Mouse (Mus musculus) urinary bladder, postnatal 10 days (tissue): Measurements from ENCODE around the gene Tuba3a.
"Not testable (repeated sequence)": the region's sequence is repeated elsewhere in the genome, so short reads cannot be mapped to it uniquely, and the experiment has no call there.

Source experiments
- DNase-seq: peaks from one replicate; pipeline ENCODE4 v3.0.0; 2022; ENCODE audit warnings: low spot score

Tuba3a gene

DNA sequence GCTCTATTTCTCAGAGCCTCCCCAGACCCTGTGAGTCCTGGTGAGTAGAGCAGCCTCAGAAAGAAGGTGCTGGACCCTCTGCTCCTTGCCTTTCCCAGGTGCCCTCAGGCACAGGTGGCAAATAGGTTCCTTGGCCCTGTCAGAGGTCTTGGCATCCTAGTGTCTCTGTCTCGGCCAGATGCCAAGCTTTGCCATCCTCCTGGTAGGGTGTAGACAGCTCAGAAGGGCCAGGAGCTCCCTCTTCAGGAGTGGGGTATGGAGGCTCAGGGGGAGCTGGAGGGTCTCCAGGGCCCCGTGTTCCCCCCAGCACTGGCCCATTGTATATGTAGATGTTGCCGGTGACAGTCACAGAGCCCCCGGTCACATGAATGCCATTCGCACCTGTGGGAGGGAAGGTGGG, 21.2 kb upstream of the Tuba3a start:
- no peak for DNase-seq

DNA sequence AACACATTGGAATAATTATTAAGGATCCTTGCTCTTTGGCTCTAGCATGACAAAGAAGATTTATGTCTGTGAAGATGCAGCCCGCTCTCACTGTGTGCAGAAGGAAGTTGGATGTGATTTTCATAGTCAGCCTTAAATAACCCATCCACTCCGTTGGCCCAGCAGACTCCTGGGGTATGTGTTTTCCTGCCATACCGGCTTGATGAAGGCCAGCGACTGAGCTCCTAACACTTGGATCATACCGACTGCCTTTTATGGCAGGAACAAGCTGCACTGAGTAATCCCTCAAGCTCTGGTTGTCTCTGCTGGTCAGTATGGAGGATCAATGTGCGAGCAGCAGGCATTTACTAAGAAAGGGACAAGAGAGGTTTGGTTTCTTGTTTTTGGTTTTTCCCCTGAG, 19.6 kb upstream of the Tuba3a start:
- no peak for DNase-seq

DNA sequence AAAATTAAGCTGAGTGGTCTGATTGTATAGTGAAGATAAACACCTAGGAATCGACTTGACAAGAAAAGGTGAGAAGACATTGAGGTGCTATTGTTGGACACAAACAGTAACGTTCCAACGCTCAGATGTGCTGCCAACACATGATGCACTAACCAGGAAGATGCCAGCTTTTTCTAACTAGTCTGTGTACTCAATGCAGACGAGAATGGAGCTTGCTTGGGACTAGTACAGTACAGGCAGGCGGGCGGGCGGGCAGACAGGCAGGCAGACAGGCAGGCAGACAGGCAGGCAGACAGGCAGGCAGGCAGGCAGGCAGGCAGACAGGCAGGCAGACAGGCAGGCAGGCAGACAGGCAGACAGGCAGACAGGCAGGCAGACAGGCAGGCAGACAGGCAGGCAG, 18.6 kb upstream of the Tuba3a start:
- DNase-seq, result not testable (repeated sequence)

DNA sequence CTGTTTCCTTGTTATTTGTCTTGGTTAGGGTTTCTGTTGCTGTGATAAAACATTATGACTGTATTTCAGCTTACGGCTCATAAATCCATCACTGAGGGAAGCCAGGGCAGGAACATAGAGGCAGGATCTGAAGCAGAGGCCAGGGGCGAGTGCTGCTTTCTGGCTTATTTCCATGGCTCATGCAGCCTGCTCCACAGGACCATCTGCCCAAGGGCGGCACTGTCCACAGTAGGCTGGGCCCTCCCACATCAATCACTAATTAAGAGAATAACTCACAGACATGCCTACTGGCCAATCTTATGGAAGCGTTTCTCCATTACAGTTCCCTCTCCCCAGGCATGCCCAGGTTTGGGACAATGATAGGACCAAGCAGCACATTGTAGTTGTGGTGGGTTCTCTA, 17.4 kb upstream of the Tuba3a start:
- no peak for DNase-seq

DNA sequence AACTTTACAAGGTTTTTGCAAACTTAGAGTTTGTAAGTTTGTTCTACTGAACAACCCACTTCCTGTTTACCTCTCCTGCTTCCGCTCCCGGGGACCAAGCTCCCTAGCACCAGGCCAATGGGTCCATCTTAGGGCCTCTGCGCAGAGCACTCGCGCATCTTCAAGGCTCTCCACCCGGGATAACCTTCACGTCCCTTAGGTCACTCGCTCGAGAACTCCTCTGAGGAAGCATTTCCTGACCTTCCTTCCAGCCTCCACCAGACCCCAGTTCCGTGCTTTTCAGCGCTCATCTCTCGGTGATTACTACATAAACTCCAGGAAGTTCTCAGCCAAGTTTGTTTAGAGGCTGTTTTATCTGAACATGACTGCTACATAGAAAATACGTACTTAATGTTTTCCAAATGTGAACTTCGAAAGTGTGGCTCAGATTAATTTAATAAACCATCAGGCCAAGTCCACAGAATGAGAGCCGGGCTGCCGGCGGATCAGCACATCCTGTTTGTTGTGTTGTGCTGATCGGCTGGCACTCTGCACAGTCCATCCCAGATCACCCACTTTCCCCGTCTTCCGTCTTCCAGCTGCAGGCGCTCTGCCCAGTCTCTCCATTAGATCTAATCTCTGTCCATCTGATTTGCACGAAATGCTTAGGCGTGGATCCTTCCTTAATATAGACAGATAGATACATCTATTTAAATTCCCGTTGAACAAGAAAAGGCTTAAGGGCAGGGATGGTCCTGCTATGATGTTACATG, 16.6 kb upstream of the Tuba3a start:
- DNase-seq, result no peak

DNA sequence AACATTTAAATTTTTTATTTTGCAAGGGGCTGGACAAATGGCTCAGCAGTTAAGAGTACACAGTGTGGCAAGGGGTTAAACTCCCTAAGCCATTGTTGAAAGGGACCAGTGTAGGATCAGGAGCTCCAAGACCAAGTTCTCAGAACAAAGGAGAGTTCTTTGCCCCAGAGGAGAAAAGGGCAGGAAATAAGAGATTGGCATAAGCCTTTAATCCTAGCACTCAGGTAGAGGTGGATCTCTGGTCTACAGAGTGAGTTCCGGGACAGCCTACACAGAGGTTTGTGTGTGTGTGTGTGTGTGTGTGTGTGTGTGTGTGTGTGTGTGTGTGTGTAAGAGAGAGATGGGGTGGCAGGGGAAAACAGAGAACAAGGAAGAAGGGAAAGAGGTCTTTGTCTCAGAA, 15.1 kb upstream of the Tuba3a start:
- DNase-seq, result no peak

DNA sequence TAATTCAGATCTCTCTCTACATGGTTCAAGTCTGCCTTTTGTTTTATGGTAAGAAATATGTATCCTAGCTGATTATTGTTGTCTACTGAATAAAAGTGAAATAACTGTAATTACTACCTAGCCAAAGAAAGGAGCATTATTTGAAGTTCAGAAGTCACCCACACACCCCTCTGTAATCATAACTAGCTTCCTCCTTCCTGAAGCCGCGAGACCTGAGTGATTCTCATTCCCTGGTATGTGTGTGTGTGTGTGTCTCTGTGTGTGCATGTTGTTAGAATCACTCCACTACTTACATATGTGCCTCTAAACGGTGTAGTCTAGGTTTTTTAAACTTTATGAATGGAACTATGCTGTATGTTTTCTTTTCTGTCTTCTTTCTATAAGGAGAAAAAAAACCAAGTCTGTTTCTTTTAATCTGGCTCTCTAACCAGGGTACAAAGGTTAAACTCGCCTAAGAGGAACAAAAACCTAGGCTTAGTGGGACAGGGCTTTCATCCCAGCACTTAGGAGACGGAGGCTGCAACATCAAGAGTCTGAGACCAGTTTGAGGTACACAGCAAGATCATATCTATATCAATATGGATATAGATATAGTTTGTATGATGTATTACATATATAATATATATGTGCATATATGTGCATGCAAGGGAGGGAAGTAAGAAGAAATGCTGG, 11.4 kb upstream of the Tuba3a start:
- DNase-seq, result no peak

DNA sequence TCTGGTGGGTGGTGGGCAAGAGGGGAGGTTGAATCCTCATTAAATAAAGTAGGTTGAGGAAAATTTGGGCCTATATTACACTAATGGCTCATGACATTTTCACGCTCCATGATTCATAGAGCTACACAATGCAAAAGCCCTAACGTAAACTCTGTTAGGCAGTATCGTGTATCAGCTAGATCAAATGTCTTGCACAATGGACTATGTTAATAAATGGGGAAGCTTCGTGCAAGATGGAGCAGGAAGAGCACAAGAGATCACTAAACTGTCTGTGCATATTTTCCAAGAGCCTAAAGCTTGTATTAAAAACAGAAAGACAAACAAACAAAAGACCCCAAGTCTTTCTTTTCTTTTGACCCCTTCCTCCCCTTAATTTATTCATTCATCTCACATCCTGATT, 8.2 kb upstream of the Tuba3a start:
- DNase-seq, result no peak

DNA sequence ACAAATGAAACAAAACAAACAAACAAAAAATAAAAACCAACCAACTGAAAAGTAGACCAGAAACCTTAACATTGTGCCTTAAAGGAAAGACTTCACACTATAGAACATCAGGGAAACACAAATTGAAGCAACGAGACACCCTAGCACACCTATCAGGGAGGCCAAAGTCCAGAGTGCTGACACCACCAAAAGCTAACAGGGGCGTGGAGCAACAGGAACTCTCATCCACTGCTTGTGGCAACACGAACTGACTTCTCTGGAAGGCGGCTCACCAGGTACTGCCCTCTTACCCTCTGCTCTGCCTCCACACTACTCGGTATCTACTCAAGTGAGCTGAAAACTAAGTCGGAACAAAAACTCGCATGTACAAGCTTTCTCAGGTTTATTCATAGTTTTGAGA, 6.4 kb upstream of the Tuba3a start:
- DNase-seq, result no peak

DNA sequence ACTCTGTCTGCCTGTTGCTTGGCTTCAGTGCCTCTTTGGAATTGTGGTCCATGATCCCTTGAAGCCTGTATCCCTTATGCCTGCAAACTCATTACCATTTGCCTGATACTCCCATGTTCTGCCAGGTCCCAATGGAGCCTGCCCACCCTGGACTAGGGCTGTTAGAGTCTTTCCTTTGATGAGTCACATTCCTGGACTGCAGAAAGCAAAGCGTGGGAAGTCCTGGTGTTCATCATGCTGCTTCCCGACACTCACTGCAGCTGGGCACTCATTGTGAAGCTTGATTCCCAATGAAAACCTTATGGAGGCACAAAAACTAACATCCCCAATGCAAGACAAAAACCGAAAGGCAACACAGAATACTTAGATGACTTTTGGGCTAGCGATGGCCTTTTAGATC, 5.5 kb upstream of the Tuba3a start:
- DNase-seq, result no peak

DNA sequence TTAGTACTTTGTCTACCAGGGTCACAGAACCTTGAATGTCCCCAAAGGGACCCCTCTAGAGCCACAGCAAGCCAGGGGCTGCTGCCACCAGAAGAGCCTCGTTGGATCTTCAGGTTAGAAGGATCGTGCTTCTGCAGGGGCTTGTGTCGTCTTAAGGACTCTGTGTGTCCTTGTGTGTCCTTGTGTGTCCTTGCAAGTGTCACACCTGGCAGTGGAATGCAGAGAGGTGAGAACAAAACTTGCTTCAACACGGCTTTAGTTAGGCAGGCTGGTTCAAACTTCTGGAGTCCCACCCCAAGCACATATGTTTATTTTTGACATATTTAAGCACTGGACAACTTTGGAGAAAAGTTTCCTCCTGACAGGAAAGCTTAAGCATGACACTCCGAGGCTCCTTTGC, 2.9 kb upstream of the Tuba3a start:
- DNase-seq, result no peak

DNA sequence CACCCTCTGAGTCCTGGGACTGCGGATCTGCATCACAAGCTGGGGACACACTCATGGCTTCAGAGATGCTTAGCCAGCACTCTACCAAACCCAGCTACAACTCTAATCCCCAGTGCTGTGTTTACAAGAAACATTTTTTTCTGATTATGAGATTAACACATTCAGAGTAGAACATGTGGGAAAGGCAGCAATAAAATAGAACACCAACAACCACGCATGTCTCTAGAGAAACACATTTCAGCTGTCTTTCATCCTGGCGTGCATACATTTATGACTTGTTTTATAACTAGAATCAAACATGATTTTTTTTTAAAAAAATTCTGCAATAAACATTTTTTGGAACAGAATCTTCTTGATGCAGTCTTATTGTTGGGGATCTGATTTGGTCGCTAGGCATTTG, 1.1 kb upstream of the Tuba3a start:
- DNase-seq, result no peak

DNA sequence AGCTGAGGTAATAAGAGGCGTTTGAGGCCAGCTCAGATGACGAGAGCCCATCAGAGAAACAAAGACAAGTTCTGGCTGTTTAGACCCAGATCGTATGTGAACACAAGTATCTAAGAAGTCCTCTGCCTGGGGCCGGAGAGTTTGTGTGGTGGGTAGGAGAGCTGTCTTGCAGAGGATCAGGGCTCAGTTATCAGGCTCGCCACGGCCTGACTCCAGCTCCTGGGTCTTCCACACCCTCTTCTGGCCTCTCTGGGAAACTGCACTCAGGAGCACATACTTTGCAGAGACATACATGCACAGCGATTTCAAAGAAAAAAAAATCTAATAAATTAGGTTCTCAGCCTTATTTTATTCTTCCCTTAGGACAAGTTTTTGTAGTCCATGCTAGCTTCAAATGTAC, 1.1 kb downstream of the Tuba3a start:
- DNase-seq, result no peak

DNA sequence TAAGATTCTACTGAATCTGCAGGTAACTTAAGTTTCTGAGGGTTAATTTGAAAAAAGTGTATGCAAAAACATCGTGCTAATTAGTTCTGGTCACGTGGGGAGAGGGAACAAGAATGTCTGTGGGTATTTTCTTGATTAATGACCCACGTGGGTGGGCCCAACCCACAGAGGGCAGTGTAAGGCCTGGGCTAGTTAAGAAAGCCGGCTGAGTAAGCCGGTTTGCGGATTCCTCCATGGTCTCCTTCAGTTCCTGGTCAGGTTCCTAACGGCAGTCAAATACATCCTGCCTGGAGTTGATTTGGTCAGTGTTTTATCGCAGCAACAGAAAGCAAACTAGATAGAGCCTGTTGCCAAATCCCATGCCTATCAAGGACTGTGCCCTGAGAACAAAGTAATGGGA, 1.6 kb downstream of the Tuba3a start:
- no peak for DNase-seq

DNA sequence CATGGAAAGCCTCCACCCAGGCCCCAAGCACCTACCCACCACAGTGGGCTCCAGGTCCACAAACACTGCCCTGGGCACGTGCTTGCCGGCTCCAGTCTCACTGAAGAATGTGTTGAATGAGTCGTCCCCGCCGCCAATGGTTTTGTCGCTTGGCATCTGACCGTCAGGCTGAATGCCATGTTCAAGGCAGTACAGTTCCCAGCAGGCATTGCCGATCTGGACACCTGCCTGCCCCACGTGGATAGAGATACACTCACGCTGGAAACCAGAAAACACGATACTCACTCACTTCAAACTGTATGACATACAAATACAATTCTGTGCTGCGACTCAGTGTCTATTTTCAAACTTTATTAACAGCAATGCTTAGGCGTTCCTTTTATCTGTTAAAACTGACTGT, 3.1 kb downstream of the Tuba3a start:
- not testable (repeated sequence) for DNase-seq

DNA sequence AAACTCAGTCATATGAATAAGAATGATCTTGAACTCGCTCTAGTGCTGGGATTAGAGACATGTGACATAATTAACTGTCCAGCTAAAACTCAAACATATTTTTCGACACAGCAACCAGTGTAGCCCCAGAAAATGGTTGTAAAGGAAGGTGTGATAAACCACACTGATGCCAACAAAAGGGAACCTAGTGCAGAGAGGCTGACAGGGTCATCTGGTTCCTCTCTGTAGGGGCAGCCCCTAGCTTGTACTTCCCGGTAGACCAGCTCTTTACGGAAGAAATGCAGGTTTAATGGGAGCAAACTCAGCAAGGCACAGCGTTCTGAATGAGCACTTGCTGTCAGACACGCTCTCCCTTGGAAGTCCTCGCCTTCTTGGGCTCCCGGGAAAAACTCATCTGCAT, 6.1 kb downstream of the Tuba3a start:
- DNase-seq, result no peak

DNA sequence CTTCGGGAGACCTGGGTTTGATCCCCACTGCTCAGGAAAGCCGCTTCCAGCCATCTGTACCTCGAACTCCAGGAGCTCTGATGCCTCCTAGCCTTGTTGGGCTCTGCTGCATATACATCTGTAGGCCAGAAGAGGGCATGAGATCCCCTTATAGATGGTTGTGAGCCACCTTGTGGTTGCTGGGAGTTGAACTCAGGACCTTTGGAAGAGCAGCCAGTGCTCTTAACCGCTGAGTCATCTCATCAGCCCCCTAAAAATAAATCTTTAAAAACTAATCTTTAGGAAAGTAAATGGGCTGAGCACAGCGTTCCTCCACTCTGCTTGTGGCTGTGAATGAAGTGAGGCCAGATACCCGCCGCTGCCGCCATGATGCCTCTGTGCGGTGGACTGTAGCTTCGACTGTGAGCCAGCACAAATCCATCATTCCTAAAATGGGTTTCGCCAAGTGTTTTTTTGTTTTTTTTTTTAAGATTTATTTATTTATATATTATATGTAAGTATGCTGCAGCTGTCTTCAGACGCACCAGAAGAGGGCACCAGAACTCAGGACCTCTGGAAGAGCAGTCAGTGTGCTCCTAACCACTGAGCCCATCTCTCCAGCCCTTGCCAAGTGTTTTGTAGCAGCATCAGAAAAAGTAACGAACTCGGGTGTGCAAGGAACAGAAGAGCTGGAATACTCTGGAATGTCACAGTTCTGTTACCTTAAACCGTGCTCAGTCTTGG, 10.8 kb downstream of the Tuba3a start:
- no peak for DNase-seq

DNA sequence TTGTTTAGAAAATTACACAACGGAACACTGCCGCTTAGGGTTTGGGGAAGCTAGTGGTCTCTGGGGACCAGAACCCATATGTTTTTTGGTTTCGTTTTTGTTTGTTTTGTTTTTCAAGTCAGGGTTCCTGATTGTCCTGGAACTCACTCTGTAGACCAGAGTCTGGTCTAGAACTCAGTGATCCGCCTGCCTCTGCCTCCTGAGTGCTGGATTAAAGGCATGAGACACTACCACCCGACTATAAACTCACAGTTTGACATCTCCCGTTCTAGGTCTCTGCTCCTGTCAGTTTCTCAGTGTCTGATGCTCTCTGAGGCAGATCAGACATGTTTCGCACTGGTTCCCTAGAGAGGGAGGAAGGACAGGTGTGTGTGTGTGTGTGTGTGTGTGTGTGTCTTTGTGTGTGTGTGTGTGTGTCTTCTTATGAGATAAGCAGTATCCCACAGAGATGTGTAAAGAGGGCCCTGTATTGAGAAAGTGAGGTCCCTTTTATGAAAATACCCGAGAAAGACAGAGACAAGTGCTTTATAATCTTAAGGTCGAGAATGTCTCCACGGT, 13.5 kb downstream of the Tuba3a start:
- DNase-seq, result no peak

DNA sequence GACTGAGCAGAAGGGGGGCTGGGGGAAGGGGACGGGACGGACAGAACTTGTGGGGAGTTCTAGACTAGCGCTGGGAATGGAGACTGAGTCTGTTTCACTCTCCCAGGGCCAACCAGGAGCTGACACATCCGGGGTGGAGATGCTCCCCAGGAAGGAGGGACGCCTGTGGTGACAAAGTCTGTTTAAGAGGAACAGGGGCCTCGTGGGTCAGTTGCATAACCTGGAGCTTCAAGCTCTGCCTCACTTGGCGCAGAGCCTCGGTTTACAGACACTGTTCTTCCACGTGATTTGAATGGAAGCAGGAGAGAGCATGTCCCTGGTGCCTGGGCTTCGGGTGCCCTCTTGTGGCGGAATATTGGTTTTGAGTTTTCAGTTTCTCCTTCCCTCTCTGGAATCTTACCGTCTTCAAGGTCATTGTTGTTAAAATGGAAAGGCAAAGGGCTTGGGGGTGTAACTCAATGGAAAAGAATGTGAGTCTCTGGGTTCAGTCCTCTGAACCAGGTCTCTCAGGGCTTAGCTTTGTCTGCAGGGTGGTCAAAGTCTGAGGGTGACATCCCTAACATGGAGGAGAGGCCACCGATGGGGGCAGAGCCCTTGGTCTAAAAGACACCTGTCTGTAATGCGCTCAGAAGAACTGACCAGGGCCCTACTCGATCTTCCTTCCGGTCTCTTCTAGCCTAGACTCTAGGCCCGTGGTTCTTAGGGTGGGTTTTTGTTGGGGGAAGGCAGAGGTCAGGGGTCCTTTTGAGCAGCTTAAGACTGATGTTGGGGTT, 14.2 kb downstream of the Tuba3a start:
- peak; percentile 69 for DNase-seq

DNA sequence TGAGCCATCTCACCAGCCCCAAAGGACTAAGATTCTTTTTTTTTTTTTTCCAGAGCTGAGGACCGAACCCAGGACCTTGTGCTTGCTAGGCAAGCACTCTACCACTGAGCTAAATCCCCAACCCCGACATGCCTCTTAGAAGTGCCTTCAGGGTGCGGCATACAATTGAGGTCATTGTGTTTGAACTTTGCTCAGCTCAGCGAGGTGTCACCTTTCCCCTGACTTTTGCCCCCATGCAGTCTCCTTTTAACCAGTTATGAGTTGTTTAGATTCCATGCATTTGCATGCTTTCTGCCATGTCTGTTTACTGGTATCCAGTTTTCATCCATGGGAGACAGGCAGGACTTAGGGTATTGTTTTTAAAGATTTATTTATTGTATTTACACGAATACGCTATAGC, 17.0 kb downstream of the Tuba3a start:
- DNase-seq, result no peak

DNA sequence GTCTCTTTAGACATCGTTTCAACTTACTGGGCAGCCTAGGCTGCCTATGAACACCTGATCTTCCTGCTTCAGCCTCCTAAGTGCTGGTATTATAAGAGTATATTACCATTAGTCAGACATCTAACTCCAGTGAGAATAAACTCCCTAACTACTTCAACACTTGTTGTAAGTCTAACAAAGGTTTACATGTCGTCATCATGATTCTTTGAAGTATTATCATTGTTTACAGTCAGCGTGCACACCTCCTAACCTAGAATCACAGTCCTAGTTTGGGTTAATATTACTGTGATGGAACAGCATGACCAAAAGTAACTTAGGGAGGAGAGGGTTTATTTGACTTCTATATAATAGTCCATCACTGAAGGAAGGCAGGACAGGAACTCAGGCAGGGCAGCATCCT, 18.4 kb downstream of the Tuba3a start:
- no peak for DNase-seq

DNA sequence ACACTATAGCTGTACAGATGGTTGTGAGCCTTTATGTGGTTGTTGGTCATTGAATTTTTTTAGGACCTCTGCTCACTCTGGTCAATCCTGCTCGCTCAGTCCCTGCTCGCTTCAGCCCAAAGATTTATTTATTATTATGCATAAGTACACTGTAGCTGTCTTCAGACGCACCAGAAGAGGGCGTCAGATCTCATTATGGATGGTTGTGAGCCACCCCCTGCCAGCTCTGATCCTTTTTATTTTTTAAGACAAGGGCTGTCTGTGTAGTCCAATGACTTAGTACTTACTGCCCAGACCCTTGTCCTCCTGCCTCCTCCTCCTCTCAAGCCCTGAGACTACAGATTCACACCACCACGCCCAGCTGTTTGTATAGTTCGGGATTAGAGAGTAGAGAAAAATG, 19.2 kb downstream of the Tuba3a start:
- not testable (repeated sequence) for DNase-seq
